Mouse (Mus musculus) lung, adult 2 months (tissue): Measurements from ENCODE around the gene Ncoa1. TPM values are rescaled to one million over a fixed set of nuclear protein-coding genes. Genes with fewer than 3 reads are reported as not detected.
A peak's percentile ranks its signal among the peaks of the same experiment; 100 is the strongest.

Experiments used
- DNase-seq: peaks from one replicate; pipeline ENCODE4 v3.0.0; 2022
- H3K4me1 ChIP-seq: fragments of 200-500 bp; 2 replicates; pipeline ENCODE4 v1.6.1; 2011; ENCODE audit warnings: low read length; ENCODE audit not compliant: control insufficient read depth, insufficient read depth
- H3K4me3 ChIP-seq: fragments of 200-500 bp; replicated peaks from 2 replicates; pipeline ENCODE3; 2011; ENCODE audit warnings: low read depth, mild to moderate bottlenecking, control low read depth, low read length; ENCODE audit errors: extremely low read depth
- CTCF ChIP-seq: fragments of 200-500 bp; IDR thresholded peaks from 2 replicates; pipeline ENCODE4 v1.5.1; 2011; ENCODE audit warnings: mild to moderate bottlenecking, low read length, control low read depth; ENCODE audit not compliant: insufficient read depth
- POLR2A ChIP-seq: fragments of 200-500 bp; IDR thresholded peaks from 2 replicates; pipeline ENCODE4 v1.6.1; 2011; ENCODE audit warnings: low read depth, mild to moderate bottlenecking, control low read depth, low read length, borderline replicate concordance; ENCODE audit errors: extremely low read depth
- WGBS: fragments of 180-500 bp; shearing (Covaris S2); methylation state at CpG from one replicate; pipeline ENCODE4 v1.1.7; 2018; 5-methylcytosine and 5-hydroxymethylcytosine counted together
- polyA plus RNA-seq: library from polyadenylated mRNA; depleted of rRNA; stranded (reverse); fragments of >200 nt; gene quantifications from 2 replicates; pipeline ENCODE4 v1.2.3, GENCODE M21; 2012; rRNA removed

The Ncoa1 gene
- 27.8 and 29.2 TPM in 2 replicates for polyA plus RNA-seq

- WGBS = 4% methylated on average over 81 of the region's 98 CpGs
- TF ChIP-seq POLR2A (peak; percentile 71; the same call in 1 of the 2 replicates), CTCF (no peak)
- Histone ChIP-seq H3K4me3 (peak within 1 kb of the TSS; percentile 90), H3K4me1 (peaks cover 6% of the 10 kb centered on the region)
- DNase-seq = peak; percentile 73
Measured at GRCm38 (mm10) chr12:4476832-4477671, at the start of gene Ncoa1. Gene Ncoa1 (minus strand): TSS chr12:4477182.

GRCm38 (mm10) chr12:4524546-4524945 is 47.6 kb upstream of the Ncoa1 start:
- H3K4me3 ChIP-seq = no peak overlapping the region
- no peak for TF ChIP-seq POLR2A
- DNase-seq = no peak
- 0 out of 2 replicates have a peak, but pooled peaks cover 3% of the 10 kb centered on the region for H3K4me1 ChIP-seq
- WGBS = 52% methylated on average over 6 of the region's 7 CpGs

- TF ChIP-seq POLR2A (no peak), CTCF (no peak)
- 71% methylated on average over 9 of the region's 9 CpGs for WGBS
- H3K4me3 ChIP-seq = no peak overlapping the region
- DNase-seq = no peak
- H3K4me1 ChIP-seq = 0 out of 2 replicates have a peak, but pooled peaks cover 3% of the 10 kb centered on the region
Measured at GRCm38 (mm10) chr12:4523688-4524298, 46.8 kb upstream of the Ncoa1 start.

GRCm38 (mm10) chr12:4523208-4523607 is 46.2 kb upstream of the Ncoa1 start:
- TF ChIP-seq POLR2A = no peak
- TF ChIP-seq CTCF = no peak
- no peak for DNase-seq
- WGBS = 21% methylated on average over 10 of the region's 10 CpGs
- H3K4me3 ChIP-seq = no peak overlapping the region
- H3K4me1 ChIP-seq = 0 out of 2 replicates have a peak, but pooled peaks cover 3% of the 10 kb centered on the region

GRCm38 (mm10) chr12:4518957-4519356 is 42.0 kb upstream of the Ncoa1 start:
- 87% methylated on average over 11 of the region's 11 CpGs for WGBS
- no peak for DNase-seq
- H3K4me3 ChIP-seq = no peak overlapping the region
- TF ChIP-seq CTCF = no peak
- TF ChIP-seq POLR2A = no peak
- 0 out of 2 replicates have a peak, but pooled peaks cover 3% of the 10 kb centered on the region for H3K4me1 ChIP-seq

GRCm38 (mm10) chr12:4509591-4510061 is 32.6 kb upstream of the Ncoa1 start:
- DNase-seq = no peak
- 68% methylated on average over 12 of the region's 12 CpGs for WGBS
- no peaks in the 10 kb centered on the region for H3K4me1 ChIP-seq
- TF ChIP-seq CTCF = no peak
- TF ChIP-seq POLR2A = no peak
- H3K4me3 ChIP-seq = no peak overlapping the region

GRCm38 (mm10) chr12:4508182-4508581 is 31.2 kb upstream of the Ncoa1 start:
- no peak for DNase-seq
- 43% methylated on average over 1 of the region's 1 CpGs for WGBS
- H3K4me3 ChIP-seq = no peak overlapping the region
- H3K4me1 ChIP-seq = no peaks in the 10 kb centered on the region
- TF ChIP-seq POLR2A (no peak), CTCF (no peak)

- TF ChIP-seq POLR2A (no peak), CTCF (no peak)
- DNase-seq = no peak
- Histone ChIP-seq H3K4me3 (no peak overlapping the region), H3K4me1 (no peaks in the 10 kb centered on the region)
- WGBS = 36% methylated on average over 6 of the region's 6 CpGs
Measured at GRCm38 (mm10) chr12:4507461-4507860, 30.5 kb upstream of the Ncoa1 start.

- no peaks in the 10 kb centered on the region for H3K4me1 ChIP-seq
- no peak overlapping the region for H3K4me3 ChIP-seq
- no peak for DNase-seq
- no peak for TF ChIP-seq CTCF
- no peak for TF ChIP-seq POLR2A
- 45% methylated on average over 7 of the region's 7 CpGs for WGBS
Measured at GRCm38 (mm10) chr12:4506810-4507430, 29.9 kb upstream of the Ncoa1 start.
